Mouse (Mus musculus) MEL (cell line): ENCODE results near the gene Ces2h. TPM values are rescaled to one million over a fixed set of nuclear protein-coding genes. Genes with fewer than 3 reads are reported as not detected.

ENCODE experiments used
- DNase-seq: peaks from one replicate; pipeline ENCODE4 v3.0.0; 2011; ENCODE audit warnings: low read depth, low spot score
- H3K27ac ChIP-seq: 2 replicates; pipeline ENCODE4 v1.5.1; 2012; ENCODE audit warnings: low read depth, mild to moderate bottlenecking, control low read depth, low read length, moderate library complexity; ENCODE audit not compliant: control insufficient read depth
- H3K27me3 ChIP-seq, 2 experiments: fragments of 150-350 bp in 1 of 2; sonication (generic) in 1 of 2; 2 replicates each; pipeline ENCODE4 v1.6.1; 2012; ENCODE audit warnings: low read length in 2 of 2, mild to moderate bottlenecking in 2 of 2, improper control_type of control experiment in 1 of 2, moderate library complexity in 1 of 2; ENCODE audit not compliant: insufficient read depth in 2 of 2, control insufficient read depth in 1 of 2
- H3K36me3 ChIP-seq, 2 experiments: 2 replicates each; pipeline ENCODE4 v1.6.1; 2012 to 2014; ENCODE audit warnings: low read length in 2 of 2, improper control_type of control experiment in 1 of 2, inconsistent platforms in 1 of 2, mild to moderate bottlenecking in 1 of 2; ENCODE audit not compliant: insufficient read depth in 2 of 2, control insufficient read depth in 1 of 2
- H3K4me1 ChIP-seq, 2 experiments: fragments of 150-350 bp in 1 of 2; sonication (generic) in 1 of 2; 2 replicates each; pipeline ENCODE4 v1.6.1; 2012; ENCODE audit warnings: low read length in 2 of 2, improper control_type of control experiment in 1 of 2, mild to moderate bottlenecking in 1 of 2; ENCODE audit not compliant: insufficient read depth in 2 of 2, control insufficient read depth in 1 of 2
- H3K4me3 ChIP-seq, 2 experiments: fragments of 150-350 bp in 1 of 2; sonication (generic) in 1 of 2; 2 replicates each; pipeline ENCODE4 v1.5.1; 2012; ENCODE audit warnings: low read depth in 2 of 2, low read length in 2 of 2, mild to moderate bottlenecking in 2 of 2, moderate library complexity in 2 of 2, control low read depth in 1 of 2, improper control_type of control experiment in 1 of 2; ENCODE audit not compliant: control insufficient read depth in 1 of 2, insufficient read depth in 1 of 2
- H3K79me2 ChIP-seq: 2 replicates; pipeline ENCODE4 v1.6.1; 2012; ENCODE audit warnings: mild to moderate bottlenecking, low read length, moderate library complexity; ENCODE audit not compliant: control insufficient read depth, poor library complexity, insufficient read depth
- H3K9ac ChIP-seq: 2 replicates; pipeline ENCODE4 v1.6.1; 2012; ENCODE audit warnings: low read depth, mild to moderate bottlenecking, control low read depth, low read length, moderate library complexity; ENCODE audit not compliant: control insufficient read depth, poor library complexity, severe bottlenecking
- H3K9me3 ChIP-seq: fragments of 150-350 bp; sonication (generic); replicated peaks from 2 replicates; pipeline ENCODE4 v1.6.1; 2012; ENCODE audit warnings: mild to moderate bottlenecking, low read length, improper control_type of control experiment, moderate library complexity; ENCODE audit not compliant: insufficient read depth
- CHD1 ChIP-seq: IDR thresholded peaks from 2 replicates; pipeline ENCODE4 v1.6.1; 2012; ENCODE audit warnings: low read depth, mild to moderate bottlenecking, inconsistent platforms, low read length, improper control_type of control experiment
- CTCF ChIP-seq, 3 experiments: IDR thresholded peaks in 2 of 3; conservative IDR thresholded peaks in 1 of 3; 2 replicates each; pipeline ENCODE4 v1.5.1; 2011 to 2012; ENCODE audit warnings: low read length in 3 of 3, low read depth in 2 of 3, mild to moderate bottlenecking in 2 of 3, improper control_type of control experiment in 1 of 3, inconsistent platforms in 1 of 3, mixed read lengths in 1 of 3, moderate library complexity in 1 of 3; ENCODE audit not compliant: control insufficient read depth in 1 of 3, insufficient read depth in 1 of 3, poor library complexity in 1 of 3, severe bottlenecking in 1 of 3
- GABPA ChIP-seq: IDR thresholded peaks from 2 replicates; pipeline ENCODE4 v1.6.1; 2012; ENCODE audit warnings: low read depth, mild to moderate bottlenecking, inconsistent platforms, low read length, improper control_type of control experiment, moderate library complexity
- GATA1 ChIP-seq: IDR thresholded peaks from 2 replicates; pipeline ENCODE4 v1.6.1; 2011; ENCODE audit warnings: low read depth, low read length, improper control_type of control experiment
- JUND ChIP-seq: IDR thresholded peaks from 2 replicates; pipeline ENCODE4 v1.6.1; 2011; ENCODE audit warnings: low read depth, mild to moderate bottlenecking, improper control_type of control experiment, low read length
- KAT2A ChIP-seq: conservative IDR thresholded peaks from 2 replicates; pipeline ENCODE4 v1.6.1; 2012; ENCODE audit warnings: low read depth, low read length, improper control_type of control experiment, inconsistent platforms
- MAFK ChIP-seq: IDR thresholded peaks from 2 replicates; pipeline ENCODE4 v1.6.1; 2011; ENCODE audit warnings: low read depth, mild to moderate bottlenecking, low read length, improper control_type of control experiment, borderline replicate concordance
- MAX ChIP-seq: IDR thresholded peaks from 2 replicates; pipeline ENCODE4 v1.6.1; 2011; ENCODE audit warnings: low read length, improper control_type of control experiment
- MAZ ChIP-seq: IDR thresholded peaks from 2 replicates; pipeline ENCODE4 v1.6.1; 2012; ENCODE audit warnings: low read depth, mild to moderate bottlenecking, inconsistent platforms, low read length, improper control_type of control experiment
- MEF2A ChIP-seq: IDR thresholded peaks from 2 replicates; pipeline ENCODE4 v1.6.1; 2014; ENCODE audit warnings: low read depth, mild to moderate bottlenecking, inconsistent platforms, low read length, improper control_type of control experiment; ENCODE audit not compliant: poor library complexity, insufficient replicate concordance, severe bottlenecking; ENCODE audit errors: extremely low read depth
- MXI1 ChIP-seq: IDR thresholded peaks from 2 replicates; pipeline ENCODE4 v1.6.1; 2011; ENCODE audit warnings: mild to moderate bottlenecking, low read depth, low read length, improper control_type of control experiment
- NELFE ChIP-seq: IDR thresholded peaks from 2 replicates; pipeline ENCODE4 v1.6.1; 2011; ENCODE audit warnings: low read depth, low read length, improper control_type of control experiment
- POLR2AphosphoS2 ChIP-seq: IDR thresholded peaks from 2 replicates; pipeline ENCODE4 v1.6.1; 2011; ENCODE audit warnings: low read length, improper control_type of control experiment
- RAD21 ChIP-seq: IDR thresholded peaks from 2 replicates; pipeline ENCODE4 v1.6.1; 2011; ENCODE audit warnings: mild to moderate bottlenecking, low read depth, low read length, improper control_type of control experiment
- SIN3A ChIP-seq: IDR thresholded peaks from 2 replicates; pipeline ENCODE4 v1.6.1; 2012; ENCODE audit warnings: low read length, improper control_type of control experiment, inconsistent platforms
- ZKSCAN1 ChIP-seq: IDR thresholded peaks from 2 replicates; pipeline ENCODE4 v1.6.1; 2012; ENCODE audit warnings: low read depth, mild to moderate bottlenecking, inconsistent platforms, low read length, improper control_type of control experiment, moderate library complexity
- polyA plus RNA-seq, 2 experiments: library from polyadenylated mRNA; stranded (reverse) in 1 of 2; unstranded in 1 of 2; fragments of >175 nt in 1 of 2; fragments of >200 nt in 1 of 2; gene quantifications; 2 replicates each; pipeline versions ENCODE4 v1.2.1 to v1.2.4; 2012; ENCODE audit warnings: low replicate concordance in 2 of 2, low read depth in 1 of 2; ENCODE audit not compliant: insufficient read length in 2 of 2, insufficient read depth in 1 of 2, missing spikeins in 1 of 2
- total RNA-seq: library from RNA; depleted of rRNA; stranded (reverse); fragments of 300-350 nt; gene quantifications from 2 replicates; pipeline ENCODE4 v1.2.3, GENCODE M21; 2012

Gene Ces2h
- total and polyA plus RNA-seq, 3 experiments, result not detected

GRCm38 (mm10) chr8:105048371-105048854 lies 47.8 kb downstream of the Ces2h start, which contains the start of gene Ces3a:
Gene Ces3a (plus strand): TSS chr8:105048601.
- no peaks in the 10 kb centered on the region for H3K36me3 ChIP-seq
- DNase-seq, result no peak
- no peaks in the 10 kb centered on the region for H3K9me3 ChIP-seq
- H3K27me3 ChIP-seq, result no peaks in the 10 kb centered on the region; a peak in 2 of 4 replicates
- no peaks in the 10 kb centered on the region for H3K4me1 ChIP-seq
- no peak within 1 kb of the TSS for H3K27ac ChIP-seq
- H3K9ac ChIP-seq, result no peak within 1 kb of the TSS
- no peak within 1 kb of the TSS for H3K4me3 ChIP-seq
- TF ChIP-seq KAT2A (no peak), NELFE (no peak), GABPA (no peak), MAX (no peak)
- no peaks in the 10 kb centered on the region for H3K79me2 ChIP-seq

- TF ChIP-seq MAZ (no peak), POLR2AphosphoS2 (no peak), CHD1 (no peak), ZKSCAN1 (no peak), NELFE (no peak)
- no peak overlapping the region for H3K27ac ChIP-seq
- no peaks in the 10 kb centered on the region for H3K36me3 ChIP-seq
- H3K9ac ChIP-seq, result no peak overlapping the region
- H3K4me1 ChIP-seq, result no peaks in the 10 kb centered on the region
- H3K27me3 ChIP-seq, result peaks cover 3 to 5% of the 10 kb centered on the region in 2 experiments; a peak in 3 of 4 replicates
- H3K9me3 ChIP-seq, result no peaks in the 10 kb centered on the region
- no peak for DNase-seq
- no peaks in the 10 kb centered on the region for H3K79me2 ChIP-seq
- H3K4me3 ChIP-seq, result no peak overlapping the region
These were observed 55.6 kb downstream of the Ces2h start for GRCm38 (mm10) chr8:105056211-105056610.

- Histone ChIP-seq H3K79me2 (no peaks in the 10 kb centered on the region), H3K27me3 (peaks cover 1 to 4% of the 10 kb centered on the region in 2 experiments; a peak in 2 of 4 replicates), H3K4me1 (no peaks in the 10 kb centered on the region), H3K9ac (no peak overlapping the region), H3K9me3 (no peaks in the 10 kb centered on the region), H3K36me3 (no peaks in the 10 kb centered on the region), H3K4me3 (no peak overlapping the region), H3K27ac (no peak overlapping the region)
- no peak for DNase-seq
- TF ChIP-seq MXI1, result no peak
- TF ChIP-seq MAFK, result no peak
- TF ChIP-seq CTCF (IDR thresholded peaks at IDR 0.05 in 2 of 3, conservative IDR thresholded peaks at IDR 0.05 in 1 of 3; ENCODE audit: control insufficient read depth in 1 of 3, insufficient read depth in 1 of 3, low read depth in 2 of 3, low read length in 3 of 3, poor library complexity in 1 of 3, severe bottlenecking in 1 of 3), result no peak; a peak in 1 of 6 replicates
- TF ChIP-seq GABPA, result no peak
- no peak for TF ChIP-seq RAD21
- TF ChIP-seq MEF2A, result no peak
- TF ChIP-seq GATA1, result no peak
- TF ChIP-seq JUND, result no peak
- no peak for TF ChIP-seq SIN3A
- no peak for TF ChIP-seq KAT2A
These were observed 59.4 kb downstream of the Ces2h start for GRCm38 (mm10) chr8:105060056-105060455.
